Mouse (Mus musculus): Measurements from ENCODE around the gene Cd248. TPM values are rescaled to one million over a fixed set of nuclear protein-coding genes. Genes with fewer than 3 reads are reported as not detected.

The Cd248 gene
- total RNA-seq, 1 experiment from 2014 or later, result 0.41 TPM

- no peak for ATAC-seq (replicated peaks; ENCODE audit: low read depth, poor library complexity, severe bottlenecking)
Measured at GRCm38 (mm10) chr19:5097521-5098362, 29.9 kb downstream of the Cd248 start.

DNA sequence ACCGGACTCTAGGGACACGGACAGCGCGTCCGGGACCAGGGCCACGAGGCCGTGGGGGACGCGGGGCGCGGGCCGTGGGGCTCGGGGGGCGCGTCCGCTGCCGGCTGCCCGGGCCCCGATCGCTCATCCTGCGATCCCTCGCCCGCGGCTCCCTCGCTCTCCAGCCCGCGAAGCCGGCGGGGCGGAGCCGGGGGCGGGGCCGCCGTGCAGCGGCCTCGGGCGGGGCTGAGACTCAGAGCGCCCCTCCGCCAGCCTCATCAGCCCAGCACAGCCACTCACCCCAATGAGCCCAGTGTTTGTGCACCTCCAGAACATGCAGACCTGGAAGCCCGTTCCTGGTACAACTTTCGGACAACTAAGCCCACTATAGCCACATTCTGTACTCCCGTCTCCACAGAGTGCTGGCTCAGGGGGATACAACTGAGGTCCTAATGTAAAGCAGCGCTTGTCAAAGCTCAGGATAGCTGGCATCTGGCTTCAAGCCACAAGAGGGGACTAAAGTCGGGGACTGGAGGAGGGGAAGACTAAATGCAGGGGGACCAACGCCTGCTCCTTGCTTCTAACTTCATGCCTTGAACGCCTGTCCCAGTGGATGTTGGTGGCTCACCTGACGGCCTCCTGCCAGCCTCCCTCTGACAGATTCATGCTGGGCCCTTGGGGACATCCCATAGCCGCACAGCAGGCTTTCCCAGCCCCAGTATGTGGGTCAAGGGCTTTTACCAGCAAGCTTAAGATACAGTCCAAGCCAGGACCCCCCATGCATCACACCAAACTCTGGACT lies 30.7 kb downstream of the Cd248 start, which contains the start of gene Cnih2:
Gene Cnih2 (minus strand): TSS at position 159 of the 781 bp plus-strand sequence.
- no peak for ATAC-seq (replicated peaks; ENCODE audit: low read depth, poor library complexity, severe bottlenecking)

DNA sequence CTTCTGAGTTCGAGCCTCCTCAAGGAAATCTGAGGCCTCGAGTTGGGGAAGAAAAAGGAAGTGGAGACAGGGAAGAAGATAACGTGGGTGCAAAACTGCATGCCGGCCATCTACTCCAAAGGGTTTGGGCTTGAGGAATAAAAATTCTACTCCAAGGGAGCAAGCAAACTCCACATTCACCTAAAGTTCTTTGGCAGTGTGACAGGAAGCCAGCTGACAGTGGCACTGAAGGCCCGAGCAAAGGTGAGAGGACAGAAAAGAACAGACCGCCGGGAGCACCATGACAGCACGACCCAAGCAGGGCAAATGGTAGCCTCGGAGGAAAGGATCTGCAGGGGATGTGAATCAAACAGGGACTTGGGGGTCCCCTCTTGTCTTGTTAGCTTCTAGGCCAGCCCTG lies 38.2 kb downstream of the Cd248 start:
- ATAC-seq (replicated peaks; ENCODE audit: low read depth, poor library complexity, severe bottlenecking), result no peak

DNA sequence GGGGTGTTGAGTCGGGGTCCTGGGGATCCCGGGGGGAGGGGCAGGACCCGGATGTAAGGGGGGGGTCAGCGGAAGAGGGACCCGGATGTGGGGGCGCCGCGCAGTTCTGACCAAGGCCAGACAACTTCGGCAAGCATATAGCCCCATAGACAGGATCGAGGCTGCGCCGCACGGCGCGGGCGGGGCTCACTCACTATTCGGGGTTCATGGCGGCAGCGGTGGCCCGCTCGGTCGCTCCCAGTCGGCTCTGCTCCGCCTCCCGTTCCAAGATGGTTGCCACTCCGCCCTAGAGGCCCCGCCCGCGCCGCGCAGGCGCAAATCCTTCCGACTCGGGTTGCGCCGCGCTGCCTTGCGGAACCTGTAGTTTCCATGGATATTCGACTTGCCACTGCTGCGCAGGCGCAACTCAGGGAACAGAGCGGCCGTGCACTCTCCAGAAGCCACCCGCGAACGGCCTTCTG lies 38.9 kb downstream of the Cd248 start, which contains the start of gene Rab1b:
Gene Rab1b (minus strand): TSS at position 342 of the 461 bp plus-strand sequence.
- ATAC-seq (replicated peaks; ENCODE audit: low read depth, poor library complexity, severe bottlenecking), result peak; percentile 90

GRCm38 (mm10) chr19:5107556-5108270 lies 39.8 kb downstream of the Cd248 start:
- ATAC-seq (replicated peaks; ENCODE audit: low read depth, poor library complexity, severe bottlenecking), result no peak

GRCm38 (mm10) chr19:5108271-5108575 lies 40.3 kb downstream of the Cd248 start:
- ATAC-seq (replicated peaks; ENCODE audit: low read depth, poor library complexity, severe bottlenecking), result peak; percentile 52

- ATAC-seq (replicated peaks; ENCODE audit: low read depth, poor library complexity, severe bottlenecking), result no peak
Measured at GRCm38 (mm10) chr19:5108702-5109101, 40.8 kb downstream of the Cd248 start.

DNA sequence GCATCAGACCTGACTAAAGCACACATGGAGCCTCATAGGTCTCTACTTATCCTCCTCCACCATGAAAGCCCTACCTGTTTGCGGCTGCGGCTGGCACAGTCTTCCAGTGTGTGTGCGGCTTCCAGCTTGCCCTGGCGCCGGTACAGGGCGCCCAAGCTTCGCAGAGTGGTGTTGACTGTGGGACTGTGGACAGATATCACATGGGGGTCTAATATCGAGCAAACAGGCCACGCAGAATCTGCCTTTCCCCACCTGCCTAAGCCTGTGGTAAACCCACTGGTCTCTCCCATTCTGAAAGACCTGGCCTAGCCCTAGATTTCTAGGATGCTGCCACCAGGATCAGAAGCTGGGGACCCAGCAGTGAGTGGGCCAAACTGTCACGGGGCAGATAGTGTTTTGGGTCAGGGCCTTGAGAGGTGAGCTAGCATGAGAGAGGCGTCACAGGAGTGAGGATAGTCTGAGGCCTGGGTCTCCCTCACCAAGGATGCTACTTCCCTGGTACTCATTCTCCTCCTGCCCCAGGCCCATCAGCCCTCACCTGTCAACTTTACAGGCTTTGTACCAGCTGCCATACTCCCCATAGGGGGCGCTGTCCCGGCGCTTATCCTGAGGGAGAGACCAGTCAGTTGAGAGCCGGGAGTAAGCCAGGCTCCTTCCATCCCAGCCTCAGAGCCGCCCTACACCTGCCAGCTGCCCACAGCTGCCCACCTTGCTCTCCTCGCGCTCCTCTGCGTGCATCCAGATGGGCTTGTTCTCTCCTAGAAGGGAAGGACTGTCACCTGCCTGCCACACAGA lies 42.0 kb downstream of the Cd248 start:
- ATAC-seq (replicated peaks; ENCODE audit: low read depth, poor library complexity, severe bottlenecking), result no peak

DNA sequence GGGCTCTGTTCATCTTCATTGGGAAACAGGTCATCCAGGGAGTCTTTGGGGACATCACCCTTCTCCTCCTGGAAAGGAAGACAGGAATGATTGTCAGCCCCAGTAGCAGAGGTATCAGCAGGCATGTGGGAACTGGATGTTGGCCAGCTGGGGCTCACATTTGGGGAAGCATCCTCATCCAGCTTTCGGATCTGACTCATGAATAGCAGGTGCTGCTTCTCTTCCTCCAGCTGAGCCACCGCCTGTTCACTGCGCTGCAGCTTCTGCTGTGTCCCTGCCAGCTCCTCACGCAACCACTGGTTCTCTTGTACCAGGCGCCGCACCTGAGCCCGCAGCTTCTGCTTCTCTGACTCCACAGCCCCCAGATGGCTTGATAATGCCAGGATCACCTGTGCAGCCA lies 45.9 kb downstream of the Cd248 start:
- no peak for ATAC-seq (replicated peaks; ENCODE audit: low read depth, poor library complexity, severe bottlenecking)

GRCm38 (mm10) chr19:5117494-5118383 lies 49.9 kb downstream of the Cd248 start:
- peak; percentile 90 for ATAC-seq (replicated peaks; ENCODE audit: low read depth, poor library complexity, severe bottlenecking)

- ATAC-seq (replicated peaks; ENCODE audit: low read depth, poor library complexity, severe bottlenecking), result no peak
Measured at GRCm38 (mm10) chr19:5118384-5118698, 50.5 kb downstream of the Cd248 start, which contains the start of gene Klc2. Klc2 (minus strand) TSS chr19:5118560.

Other genes starting within 250 kb of the Cd248 start
- 37.3 and 61.4 TPM in 2 replicates for gene Ccs, start 228.7 kb upstream of the Cd248 start, total RNA-seq (2017)
- not detected in 2 replicates for gene Ccdc87, start 228.7 kb upstream of the Cd248 start, total RNA-seq (2017)
- gene Ctsf, start 212.9 kb upstream of the Cd248 start, total RNA-seq (2017), result 4.7 and 11.5 TPM in 2 replicates
- 0.37 TPM in 1 of 2 replicates, not detected in the other for gene Actn3, start 190.2 kb upstream of the Cd248 start, total RNA-seq (2017)
- gene Zdhhc24, start 189.4 kb upstream of the Cd248 start, total RNA-seq (2017), result 9.2 and 9.6 TPM in 2 replicates
- 3.8 and 4.8 TPM in 2 replicates for gene Bbs1, start 161.4 kb upstream of the Cd248 start, total RNA-seq (2017)
- 34.8 and 40.8 TPM in 2 replicates for gene Dpp3, start 139.8 kb upstream of the Cd248 start, total RNA-seq (2017)
- gene Peli3, start 125.0 kb upstream of the Cd248 start, total RNA-seq (2017), result 0.14 TPM in 1 of 2 replicates, not detected in the other
- 56.0 and 82.6 TPM in 2 replicates for gene Mrpl11, start 105.9 kb upstream of the Cd248 start, total RNA-seq (2017)
- gene Npas4, start 77.8 kb upstream of the Cd248 start, total RNA-seq (2017), result not detected in 2 replicates
- 2.3 and 4.3 TPM in 2 replicates for gene Slc29a2, start 44.2 kb upstream of the Cd248 start, total RNA-seq (2017)
- gene B4gat1, start 29.3 kb upstream of the Cd248 start, total RNA-seq (2017), result 9.2 TPM in 1 of 2 replicates, not detected in the other
- gene AC124502.3, start 29.2 kb upstream of the Cd248 start, total RNA-seq (2017), result 5.8 TPM in 1 of 2 replicates, not detected in the other
- 27.8 and 28.5 TPM in 2 replicates for gene Brms1, start 26.7 kb upstream of the Cd248 start, total RNA-seq (2017)
- gene Rin1, start 17.6 kb upstream of the Cd248 start, total RNA-seq (2017), result 0.15 and 0.18 TPM in 2 replicates
- not detected in 2 replicates for gene Tmem151a, start 17.5 kb downstream of the Cd248 start, total RNA-seq (2017)
- 15.2 and 19.3 TPM in 2 replicates for gene Yif1a, start 20.5 kb downstream of the Cd248 start, total RNA-seq (2017)
- 0.46 TPM in 1 of 2 replicates, not detected in the other for gene Cnih2, start 30.4 kb downstream of the Cd248 start, total RNA-seq (2017)
- gene Rab1b, start 39.0 kb downstream of the Cd248 start, total RNA-seq (2017), result 62.3 and 67.7 TPM in 2 replicates
- gene Klc2, start 50.5 kb downstream of the Cd248 start, total RNA-seq (2017), result 4.8 and 5.2 TPM in 2 replicates
- 9.7 and 20.6 TPM in 2 replicates for gene Pacs1, start 205.0 kb downstream of the Cd248 start, total RNA-seq (2017)
- 235 and 265 TPM in 2 replicates for gene Sf3b2, start 227.4 kb downstream of the Cd248 start, total RNA-seq (2017)
- gene Gal3st3, start 230.3 kb downstream of the Cd248 start, total RNA-seq (2017), result not detected in 2 replicates